Mouse (Mus musculus) embryonic facial prominence, embryonic 10.5 days (tissue): Measurements from ENCODE around the gene Ptprd. TPM values are rescaled to one million over a fixed set of nuclear protein-coding genes. Genes with fewer than 3 reads are reported as not detected.

ENCODE experiments used
- DNase-seq: peaks from one replicate; pipeline ENCODE4 v3.0.0-alpha.2; 2017; ENCODE audit warnings: low spot score
- H3K27ac ChIP-seq: fragments of 300-500 bp; sonication (generic); replicated peaks from 2 replicates; pipeline ENCODE4 v1.5.1; 2016; ENCODE audit warnings: mild to moderate bottlenecking
- H3K27me3 ChIP-seq: fragments of 300-500 bp; sonication (generic); replicated peaks from 2 replicates; pipeline ENCODE4 v1.6.1; 2016; ENCODE audit warnings: low read depth, mild to moderate bottlenecking; ENCODE audit not compliant: poor library complexity, severe bottlenecking
- H3K36me3 ChIP-seq: fragments of 300-500 bp; sonication (generic); replicated peaks from 2 replicates; pipeline ENCODE4 v1.6.1; 2016; ENCODE audit warnings: mild to moderate bottlenecking, moderate library complexity
- H3K4me1 ChIP-seq: fragments of 300-500 bp; sonication (generic); 2 replicates; pipeline ENCODE4 v1.6.1; 2016
- H3K4me3 ChIP-seq: fragments of 300-500 bp; sonication (generic); 2 replicates; pipeline ENCODE4 v1.5.1; 2016; ENCODE audit warnings: mild to moderate bottlenecking, moderate library complexity
- H3K9me3 ChIP-seq: fragments of 300-500 bp; sonication (generic); 2 replicates; pipeline ENCODE4 v1.6.1; 2016; ENCODE audit warnings: mild to moderate bottlenecking
- WGBS: fragments of 180-500 bp; shearing (Covaris S2); methylation state at CpG from one replicate; pipeline ENCODE4 v1.1.7; 2016; 5-methylcytosine and 5-hydroxymethylcytosine counted together
- polyA plus RNA-seq: library from polyadenylated mRNA; unstranded; fragments of >200 nt; fragmentation: Nextera tagmentation; extraction: Ambion mirVana; gene quantifications from 2 replicates; pipeline ENCODE4 v1.2.1, GENCODE M21; 2016

Gene Ptprd
- polyA plus RNA-seq, 1 experiment from 2014 or later = 11.7 TPM

GRCm38 (mm10) chr4:76297375-76297774 lies 1914.4 kb downstream of the Ptprd start:
- 81% methylated on average over 3 of the region's 3 CpGs for WGBS
- no peak for DNase-seq

GRCm38 (mm10) chr4:76292733-76293357 lies 1918.9 kb downstream of the Ptprd start:
- H3K4me1 ChIP-seq = peaks cover 14% of the 10 kb centered on the region
- H3K27me3 ChIP-seq = no peaks in the 10 kb centered on the region
- DNase-seq = no peak
- H3K27ac ChIP-seq = no peak overlapping the region
- H3K9me3 ChIP-seq = no peaks in the 10 kb centered on the region
- H3K36me3 ChIP-seq = no peaks in the 10 kb centered on the region
- H3K4me3 ChIP-seq = no peak overlapping the region
- 85% methylated on average over 8 of the region's 8 CpGs for WGBS

More at GRCm38 (mm10) chr4:76297375-76297774, 1914.4 kb downstream of the Ptprd start:
- H3K4me1 ChIP-seq = no peaks in the 10 kb centered on the region
- no peak overlapping the region for H3K27ac ChIP-seq
- H3K36me3 ChIP-seq = no peaks in the 10 kb centered on the region
- H3K9me3 ChIP-seq = no peaks in the 10 kb centered on the region
- H3K4me3 ChIP-seq = no peak overlapping the region
- no peaks in the 10 kb centered on the region for H3K27me3 ChIP-seq

- H3K27ac ChIP-seq = no peak overlapping the region
- WGBS = 82% methylated on average over 1 of the region's 1 CpGs
These were observed 1921.3 kb downstream of the Ptprd start for GRCm38 (mm10) chr4:76290484-76290818.

GRCm38 (mm10) chr4:76289612-76290483 lies 1921.9 kb downstream of the Ptprd start:
- no peaks in the 10 kb centered on the region for H3K9me3 ChIP-seq
- no peaks in the 10 kb centered on the region for H3K27me3 ChIP-seq
- 36% methylated on average over 12 of the region's 12 CpGs for WGBS
- H3K4me3 ChIP-seq = no peak overlapping the region
- H3K4me1 ChIP-seq = peaks cover 21% of the 10 kb centered on the region
- H3K27ac ChIP-seq = peak overlapping the region; percentile 61
- DNase-seq = peak; percentile 29
- no peaks in the 10 kb centered on the region for H3K36me3 ChIP-seq

More at GRCm38 (mm10) chr4:76290484-76290818, 1921.3 kb downstream of the Ptprd start:
- H3K27me3 ChIP-seq = no peaks in the 10 kb centered on the region
- H3K4me3 ChIP-seq = no peak overlapping the region
- peaks cover 21% of the 10 kb centered on the region for H3K4me1 ChIP-seq
- no peak for DNase-seq
- H3K9me3 ChIP-seq = no peaks in the 10 kb centered on the region
- no peaks in the 10 kb centered on the region for H3K36me3 ChIP-seq

GRCm38 (mm10) chr4:76286016-76286415 lies 1925.7 kb downstream of the Ptprd start:
- H3K27ac ChIP-seq = no peak overlapping the region
- H3K36me3 ChIP-seq = no peaks in the 10 kb centered on the region
- WGBS = 68% methylated on average over 2 of the region's 2 CpGs
- H3K9me3 ChIP-seq = no peaks in the 10 kb centered on the region
- H3K4me3 ChIP-seq = no peak overlapping the region
- no peak for DNase-seq
- peaks cover 26% of the 10 kb centered on the region for H3K4me1 ChIP-seq
- no peaks in the 10 kb centered on the region for H3K27me3 ChIP-seq

- no peaks in the 10 kb centered on the region for H3K36me3 ChIP-seq
- H3K9me3 ChIP-seq = no peaks in the 10 kb centered on the region
- no peaks in the 10 kb centered on the region for H3K27me3 ChIP-seq
- WGBS = 41% methylated on average over 4 of the region's 4 CpGs
- peaks cover 12% of the 10 kb centered on the region for H3K4me1 ChIP-seq
- no peak overlapping the region for H3K4me3 ChIP-seq
- no peak overlapping the region for H3K27ac ChIP-seq
- DNase-seq = no peak
These were observed 1928.9 kb downstream of the Ptprd start for GRCm38 (mm10) chr4:76282886-76283285.

- Histone ChIP-seq H3K9me3 (no peaks in the 10 kb centered on the region), H3K4me3 (no peak overlapping the region), H3K27ac (no peak overlapping the region), H3K4me1 (peaks cover 14% of the 10 kb centered on the region), H3K36me3 (no peaks in the 10 kb centered on the region), H3K27me3 (no peaks in the 10 kb centered on the region)
- DNase-seq = no peak
- 90% methylated on average over 4 of the region's 4 CpGs for whole genome bisulfite sequencing
These were observed 1949.0 kb downstream of the Ptprd start for GRCm38 (mm10) chr4:76262727-76263126.

- peaks cover 14% of the 10 kb centered on the region for H3K4me1 ChIP-seq
- no peaks in the 10 kb centered on the region for H3K36me3 ChIP-seq
- H3K27me3 ChIP-seq = no peaks in the 10 kb centered on the region
- DNase-seq = no peak
- H3K9me3 ChIP-seq = no peaks in the 10 kb centered on the region
- 92% methylated on average over 1 of the region's 1 CpGs for WGBS
- H3K4me3 ChIP-seq = no peak overlapping the region
- no peak overlapping the region for H3K27ac ChIP-seq
These were observed 1951.1 kb downstream of the Ptprd start for GRCm38 (mm10) chr4:76260686-76261085.

GRCm38 (mm10) chr4:76260286-76260685 lies 1951.5 kb downstream of the Ptprd start:
- no peak for DNase-seq
- Histone ChIP-seq H3K36me3 (no peaks in the 10 kb centered on the region), H3K27ac (no peak overlapping the region), H3K27me3 (no peaks in the 10 kb centered on the region), H3K9me3 (no peaks in the 10 kb centered on the region), H3K4me3 (no peak overlapping the region), H3K4me1 (peaks cover 14% of the 10 kb centered on the region)
- 71% methylated on average over 3 of the region's 3 CpGs for WGBS

GRCm38 (mm10) chr4:76259636-76260035 lies 1952.1 kb downstream of the Ptprd start:
- Histone ChIP-seq H3K27ac (no peak overlapping the region), H3K9me3 (no peaks in the 10 kb centered on the region), H3K4me3 (no peak overlapping the region), H3K4me1 (peaks cover 14% of the 10 kb centered on the region), H3K27me3 (no peaks in the 10 kb centered on the region), H3K36me3 (no peaks in the 10 kb centered on the region)
- DNase-seq = no peak
- 60% methylated on average over 2 of the region's 2 CpGs for WGBS

- WGBS = 82% methylated on average over 6 of the region's 6 CpGs
- Histone ChIP-seq H3K27ac (no peak overlapping the region), H3K27me3 (no peaks in the 10 kb centered on the region), H3K4me1 (no peaks in the 10 kb centered on the region), H3K36me3 (no peaks in the 10 kb centered on the region), H3K4me3 (no peak overlapping the region), H3K9me3 (no peaks in the 10 kb centered on the region)
- DNase-seq = no peak
These were observed 1967.4 kb downstream of the Ptprd start for GRCm38 (mm10) chr4:76244371-76244770.

- H3K4me3 ChIP-seq = no peak overlapping the region
- H3K36me3 ChIP-seq = no peaks in the 10 kb centered on the region
- no peaks in the 10 kb centered on the region for H3K4me1 ChIP-seq
- no peak for DNase-seq
- no peak overlapping the region for H3K27ac ChIP-seq
- H3K27me3 ChIP-seq = no peaks in the 10 kb centered on the region
- H3K9me3 ChIP-seq = no peaks in the 10 kb centered on the region
These were observed 1970.2 kb downstream of the Ptprd start for GRCm38 (mm10) chr4:76241542-76241941.

- 86% methylated on average over 3 of the region's 3 CpGs for WGBS
- no peaks in the 10 kb centered on the region for H3K36me3 ChIP-seq
- no peaks in the 10 kb centered on the region for H3K9me3 ChIP-seq
- H3K4me1 ChIP-seq = no peaks in the 10 kb centered on the region
- no peak for DNase-seq
- H3K27me3 ChIP-seq = no peaks in the 10 kb centered on the region
- H3K4me3 ChIP-seq = no peak overlapping the region
- H3K27ac ChIP-seq = no peak overlapping the region
These were observed 1970.6 kb downstream of the Ptprd start for GRCm38 (mm10) chr4:76241140-76241539.
